Mouse (Mus musculus): ENCODE results near the gene Nvl.

DNA sequence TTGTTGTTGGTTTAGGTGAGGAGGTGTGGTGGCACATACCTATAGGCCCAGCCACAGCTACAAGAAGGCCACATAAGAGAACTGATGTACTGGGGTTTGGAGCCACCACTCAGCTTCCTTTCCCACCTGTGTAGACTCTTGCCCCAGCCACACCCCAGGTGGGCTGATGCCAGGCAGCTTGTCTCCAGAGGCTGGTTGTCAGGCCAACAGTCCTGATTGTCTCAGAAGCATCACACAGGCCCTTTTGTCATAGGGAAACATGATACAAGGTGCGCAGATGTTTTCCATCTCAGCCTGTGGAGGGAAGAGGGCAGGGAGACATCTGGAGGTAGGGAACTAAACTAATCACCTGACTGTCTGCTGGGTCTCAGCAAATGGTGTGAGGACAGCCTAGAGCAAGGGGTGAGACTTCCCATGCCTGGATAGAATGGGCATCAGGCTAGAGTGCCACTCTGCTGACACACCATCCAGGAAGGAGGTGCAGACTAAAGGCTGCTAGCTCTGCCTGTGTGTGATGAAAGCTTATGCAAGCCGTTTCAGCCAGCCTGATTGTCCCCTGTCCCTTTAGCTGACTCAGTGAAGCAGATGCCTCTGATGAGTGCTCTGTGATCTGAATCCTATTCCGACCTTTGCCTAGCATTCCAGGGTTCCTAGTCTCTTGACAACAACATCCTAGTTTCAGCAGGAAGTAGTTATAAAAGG is 82.1 kb downstream of the Nvl start:
- TF ChIP-seq CTCF (IDR thresholded peaks at IDR 0.05; ENCODE audit: low read depth, low read length) (no peak), EP300 (IDR thresholded peaks at IDR 0.05; ENCODE audit: insufficient read depth, low read depth, low read length) (no peak)

Data from ES-Bruce4 (cell line).